Comparison of ENCODE assay signal across 8 mouse cellular contexts in genomic region chr7:27408379-27409176, GRCm38 (mm10). TPM values are rescaled to one million over a fixed set of nuclear protein-coding genes. Genes with fewer than 3 reads are reported as not detected.
DNase-seq lines count a peak whose midpoint lies in the region; ATAC-seq and TF ChIP-seq lines count a peak whose summit lies in the region.

No protein-coding gene starts in this region.

- DNase-seq in G1E (ENCODE audit: low spot score): no peak
- DNase-seq in cerebellum, adult 18-20 months: peak; percentile 85 to 92
- peak; percentile 80 to 84 for DNase-seq in heart, postnatal 14 days
- DNase-seq in kidney, postnatal 36 days: peak; percentile 57 to 77
- DNase-seq in lung, embryonic 14.5 days: peak; percentile 83
- DNase-seq in thymus, adult 2 months: peak; percentile 53

- H3K27ac ChIP-seq in forebrain, embryonic 13.5 days: no peak overlapping the region
- H3K27ac ChIP-seq in lung, embryonic 14.5 days (ENCODE audit: low read depth): no peak overlapping the region
- H3K27ac ChIP-seq in neural tube, embryonic 15.5 days (replicated peaks): no peak overlapping the region
- H3K27ac ChIP-seq in thymus, adult 2 months (ENCODE audit: control insufficient read depth, insufficient read depth, low read length): no peak overlapping the region

- no peak for ATAC-seq in G1E (ENCODE audit: extremely low read depth, insufficient number of reproducible peaks, low FRiP score, poor library complexity, severe bottlenecking)
- ATAC-seq in forebrain, embryonic 13.5 days: peak; percentile 86
- peak; percentile 89 for ATAC-seq in lung, embryonic 14.5 days (ENCODE audit: insufficient read depth)
- peak; percentile 58; the same call in 1 of the 2 replicates for ATAC-seq in neural tube, embryonic 15.5 days (ENCODE audit: low FRiP score)

- H3K27me3 ChIP-seq in G1E (ENCODE audit: insufficient read depth, low read length): peaks cover 28% of the 10 kb centered on the region
- peaks cover 74% of the 10 kb centered on the region for H3K27me3 ChIP-seq in forebrain, embryonic 13.5 days
- peaks cover 61% of the 10 kb centered on the region for H3K27me3 ChIP-seq in lung, embryonic 14.5 days (ENCODE audit: insufficient read depth, low read length)
- H3K27me3 ChIP-seq in neural tube, embryonic 15.5 days (replicated peaks): peaks cover 74% of the 10 kb centered on the region
- peaks cover 2% of the 10 kb centered on the region; the same call in 1 of the 2 replicates for H3K27me3 ChIP-seq in thymus, adult 2 months (ENCODE audit: control insufficient read depth, insufficient read depth, low read length)

- no peaks in the 10 kb centered on the region for H3K36me3 ChIP-seq in G1E (replicated peaks)
- no peaks in the 10 kb centered on the region for H3K36me3 ChIP-seq in forebrain, embryonic 13.5 days (ENCODE audit: poor library complexity, severe bottlenecking)
- no peaks in the 10 kb centered on the region for H3K36me3 ChIP-seq in lung, embryonic 14.5 days (ENCODE audit: insufficient read depth)
- H3K36me3 ChIP-seq in neural tube, embryonic 15.5 days: peaks cover 21% of the 10 kb centered on the region
- no peaks in the 10 kb centered on the region for H3K36me3 ChIP-seq in thymus, adult 2 months (ENCODE audit: control insufficient read depth, insufficient read depth, low read length)

- peaks cover 27% of the 10 kb centered on the region for H3K9me3 ChIP-seq in G1E (replicated peaks)
- H3K9me3 ChIP-seq in forebrain, embryonic 13.5 days (replicated peaks): no peaks in the 10 kb centered on the region
- no peaks in the 10 kb centered on the region; the same call in 1 of the 2 replicates for H3K9me3 ChIP-seq in lung, embryonic 14.5 days (ENCODE audit: low read depth, low read length)
- 0 out of 2 replicates have a peak, but pooled peaks cover 3% of the 10 kb centered on the region for H3K9me3 ChIP-seq in neural tube, embryonic 15.5 days (replicated peaks)

- no peaks in the 10 kb centered on the region; the same call in 1 of the 2 replicates for H3K4me1 ChIP-seq in G1E (ENCODE audit: insufficient read depth, low read depth, low read length)
- H3K4me1 ChIP-seq in forebrain, embryonic 13.5 days: peaks cover 13% of the 10 kb centered on the region
- no peaks in the 10 kb centered on the region for H3K4me1 ChIP-seq in lung, embryonic 14.5 days (ENCODE audit: insufficient read depth)
- peaks cover 20% of the 10 kb centered on the region for H3K4me1 ChIP-seq in neural tube, embryonic 15.5 days
- no peaks in the 10 kb centered on the region for H3K4me1 ChIP-seq in thymus, adult 2 months (replicated peaks; ENCODE audit: control insufficient read depth, insufficient read depth, low read length)

- H3K9ac ChIP-seq in forebrain, embryonic 13.5 days: peak overlapping the region; percentile 48
- H3K9ac ChIP-seq in lung, embryonic 14.5 days: no peak overlapping the region; the same call in 1 of the 2 replicates
- H3K9ac ChIP-seq in neural tube, embryonic 15.5 days (replicated peaks): 0 out of 2 replicates have a peak overlapping the region, but pooled peaks have one; percentile 18

- peak overlapping the region; percentile 33; the same call in 1 of the 2 replicates for H3K4me3 ChIP-seq in G1E (ENCODE audit: low read depth, low read length)
- H3K4me3 ChIP-seq in forebrain, embryonic 13.5 days: peak overlapping the region; percentile 43
- peak overlapping the region; percentile 44 for H3K4me3 ChIP-seq in lung, embryonic 14.5 days (ENCODE audit: low read depth, low read length)
- H3K4me3 ChIP-seq in neural tube, embryonic 15.5 days (replicated peaks): peak overlapping the region; percentile 41
- no peak overlapping the region for H3K4me3 ChIP-seq in thymus, adult 2 months (ENCODE audit: control insufficient read depth, insufficient read depth, low read length)

- WGBS in forebrain, embryonic 13.5 days: under 1% methylated on average over 92 of the region's 96 CpGs
- WGBS in lung, embryonic 14.5 days: under 1% methylated on average over 96 of the region's 96 CpGs
- 2% methylated on average over 96 of the region's 96 CpGs for WGBS in neural tube, embryonic 15.5 days
- WGBS in thymus, adult 2 months: 2% methylated on average over 96 of the region's 96 CpGs

- no peak for TF ChIP-seq CTCF in G1E (IDR thresholded peaks at IDR 0.05; ENCODE audit: low read depth, low read length)
- TF ChIP-seq CTCF in lung, embryonic 14.5 days (IDR thresholded peaks at IDR 0.05; ENCODE audit: low read depth): peak; percentile 72
- peak; percentile 86; the same call in 1 of the 2 replicates for TF ChIP-seq CTCF in thymus, adult 2 months (IDR thresholded peaks at IDR 0.05; ENCODE audit: borderline replicate concordance, control insufficient read depth, extremely low read depth, insufficient read depth, low read length, poor library complexity)

- peak overlapping the region; percentile 75 for H3K4me2 ChIP-seq in forebrain, embryonic 13.5 days
- H3K4me2 ChIP-seq in lung, embryonic 14.5 days: peak overlapping the region; percentile 74
- peak overlapping the region; percentile 65 for H3K4me2 ChIP-seq in neural tube, embryonic 15.5 days

- intact Hi-C loops in heart, postnatal 14 days (cut with DNase I): loop anchor here (5.0 kb wide), 2 partner anchors 39 to 119 kb away; partner anchors contain the start of genes Blvrb and Sptbn4

- no peak for TF ChIP-seq POLR2A in thymus, adult 2 months (IDR thresholded peaks at IDR 0.05; ENCODE audit: control insufficient read depth, extremely low read depth, insufficient read depth, low read length, poor library complexity)

RNA-seq across cellular contexts. Expression of gene Sptbn4, which starts 38.9 kb away (rescaled TPM):
- 0.92 and 2.9 TPM in 2 replicates for total RNA-seq in G1E (2014; fragmentation: Nextera tagmentation)
- total RNA-seq in G1E (2017): 1.1 and 1.2 TPM in 2 replicates
- polyA plus RNA-seq in G1E (2012): 0.91 and 1.1 TPM in 2 replicates
- 0.43 and 0.71 TPM in 2 replicates for polyA plus RNA-seq in forebrain, embryonic 13.5 days (2015; fragmentation: Nextera tagmentation; extraction: Ambion mirVana)
- under 1 TPM; 0.14 to 0.20 TPM for total RNA-seq in heart, postnatal 14 days (2021)
- polyA plus RNA-seq in lung, embryonic 14.5 days (2014; fragmentation: Nextera tagmentation; extraction: Ambion mirVana): 0.31 and 0.51 TPM in 2 replicates
- polyA plus RNA-seq in neural tube, embryonic 15.5 days (2015; fragmentation: Nextera tagmentation; extraction: Ambion mirVana): 3.7 TPM in 2 replicates
- polyA plus RNA-seq in thymus, adult 2 months (2012; rRNA removed): 0.13 TPM in 2 replicates

RNA-seq across cellular contexts. Expression of gene Blvrb, which starts 39.2 kb away (rescaled TPM):
- 438 and 479 TPM in 2 replicates for total RNA-seq in G1E (2014; fragmentation: Nextera tagmentation)
- total RNA-seq in G1E (2017): 212 and 254 TPM in 2 replicates
- polyA plus RNA-seq in G1E (2012): 394 and 460 TPM in 2 replicates
- 16.8 and 17.3 TPM in 2 replicates for polyA plus RNA-seq in forebrain, embryonic 13.5 days (2015; fragmentation: Nextera tagmentation; extraction: Ambion mirVana)
- 10 to 100 TPM; 34.3 to 34.9 TPM for total RNA-seq in heart, postnatal 14 days (2021)
- polyA plus RNA-seq in lung, embryonic 14.5 days (2014; fragmentation: Nextera tagmentation; extraction: Ambion mirVana): 54.5 and 56.0 TPM in 2 replicates
- polyA plus RNA-seq in neural tube, embryonic 15.5 days (2015; fragmentation: Nextera tagmentation; extraction: Ambion mirVana): 24.5 and 26.1 TPM in 2 replicates
- polyA plus RNA-seq in thymus, adult 2 months (2012; rRNA removed): 40.9 and 50.8 TPM in 2 replicates

RNA-seq across cellular contexts. Expression of gene Gm20479, which starts 51.4 kb away (rescaled TPM):
- not detected in 2 replicates for total RNA-seq in G1E (2014; fragmentation: Nextera tagmentation)
- total RNA-seq in G1E (2017): 1.3 TPM in 1 of 2 replicates, not detected in the other
- polyA plus RNA-seq in G1E (2012): 1.2 and 1.4 TPM in 2 replicates
- 0.62 TPM in 1 of 2 replicates, not detected in the other for polyA plus RNA-seq in forebrain, embryonic 13.5 days (2015; fragmentation: Nextera tagmentation; extraction: Ambion mirVana)
- total RNA-seq in heart, postnatal 14 days (2021): under 1 TPM in 1 of 2 experiments, not detected in 1; 0.76 TPM
- polyA plus RNA-seq in lung, embryonic 14.5 days (2014; fragmentation: Nextera tagmentation; extraction: Ambion mirVana): 0.73 and 1.6 TPM in 2 replicates
- not detected in 2 replicates for polyA plus RNA-seq in neural tube, embryonic 15.5 days (2015; fragmentation: Nextera tagmentation; extraction: Ambion mirVana)
- polyA plus RNA-seq in thymus, adult 2 months (2012; rRNA removed): not detected in 2 replicates

RNA-seq across cellular contexts. Expression of gene Shkbp1, which starts 52.8 kb away (rescaled TPM):
- total RNA-seq in G1E (2014; fragmentation: Nextera tagmentation) (89.8 and 111 TPM in 2 replicates), G1E (2017) (27.4 and 29.5 TPM in 2 replicates)
- 218 and 220 TPM in 2 replicates for polyA plus RNA-seq in G1E (2012)
- 85.4 and 89.3 TPM in 2 replicates for polyA plus RNA-seq in forebrain, embryonic 13.5 days (2015; fragmentation: Nextera tagmentation; extraction: Ambion mirVana)
- total RNA-seq in heart, postnatal 14 days (2021): 1 to 10 TPM; 8.6 to 9.7 TPM
- 45.1 and 53.5 TPM in 2 replicates for polyA plus RNA-seq in lung, embryonic 14.5 days (2014; fragmentation: Nextera tagmentation; extraction: Ambion mirVana)
- 28.9 and 33.4 TPM in 2 replicates for polyA plus RNA-seq in neural tube, embryonic 15.5 days (2015; fragmentation: Nextera tagmentation; extraction: Ambion mirVana)
- 203 and 206 TPM in 2 replicates for polyA plus RNA-seq in thymus, adult 2 months (2012; rRNA removed)
